In genomic region chr14:9146595-9147219, GRCm38 (mm10) we compare ENCODE assay signal across 17 mouse cellular contexts.
"Had no signal": no experiment of that assay in that cellular context is flagged by ENCODE, and none has a peak within 500 bp of the region (broad histone marks: within the 10 kb centered on the region; RNA-seq: fewer than 3 reads in every experiment).

No protein-coding gene starts in this region.

- H3K4me3 ChIP-seq: limb, embryonic 12.5 days; limb, embryonic 15.5 days; stomach, embryonic 15.5 days had no signal

- H3K4me1 ChIP-seq: limb, embryonic 12.5 days; limb, embryonic 15.5 days; stomach, embryonic 15.5 days had no signal

- H3K27ac ChIP-seq: limb, embryonic 12.5 days; limb, embryonic 15.5 days; liver, embryonic 14.5 days; stomach, embryonic 15.5 days had no signal

- H3K9ac ChIP-seq: limb, embryonic 12.5 days; limb, embryonic 15.5 days; liver, embryonic 14.5 days; liver, postnatal 0 days; stomach, embryonic 15.5 days had no signal

- H3K4me2 ChIP-seq: limb, embryonic 12.5 days; limb, embryonic 15.5 days; liver, embryonic 11.5 days; midbrain, embryonic 11.5 days; stomach, embryonic 15.5 days had no signal

- DNase-seq: kidney, adult 18-20 months; kidney, adult 9 months; kidney, postnatal 14 days; kidney, postnatal 4 days; left cerebral cortex, postnatal 4 days; liver, postnatal 0 days; midbrain, embryonic 14.5 days; right cerebral cortex, postnatal 4 days; thymus, postnatal 36 days had no signal

- H3K9me3 ChIP-seq: limb, embryonic 12.5 days; limb, embryonic 15.5 days; stomach, embryonic 15.5 days had no signal

- ATAC-seq: inflammation-experienced regulatory T-cells, adult 6 months; intestine, embryonic 16.5 days; liver, postnatal 0 days had no signal

- H3K27me3 ChIP-seq: limb, embryonic 12.5 days; limb, embryonic 15.5 days; stomach, embryonic 15.5 days had no signal

- H3K36me3 ChIP-seq: limb, embryonic 12.5 days; limb, embryonic 15.5 days; stomach, embryonic 15.5 days had no signal
